Mouse (Mus musculus): Measurements from ENCODE around the gene Ptprt.
A peak's percentile ranks its signal among the peaks of the same experiment; 100 is the strongest.

The Ptprt gene

GRCm38 (mm10) chr2:162411014-162411413, 249.9 kb downstream of the Ptprt start:
- peak; percentile 28 for DNase-seq (ENCODE audit: low spot score)

DNA sequence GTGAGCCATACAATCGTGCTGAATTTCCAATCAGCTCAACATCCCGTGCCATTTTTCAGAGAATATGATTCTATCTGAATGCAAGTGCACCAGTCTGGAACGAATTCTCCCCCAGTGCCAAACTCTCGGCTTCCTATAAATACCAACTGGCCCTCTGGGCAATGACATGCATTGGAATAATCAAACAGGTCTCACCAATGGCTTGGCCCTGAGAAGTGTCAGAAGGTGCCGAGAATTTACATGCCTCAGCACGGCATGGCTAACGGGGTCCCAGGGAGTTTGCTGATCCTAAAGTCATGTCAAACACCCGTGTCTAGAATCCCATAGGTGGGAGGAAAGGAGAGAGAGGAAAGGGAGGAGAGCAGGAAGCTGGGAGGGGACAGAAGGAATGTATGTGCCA, 251.7 kb downstream of the Ptprt start:
- DNase-seq (ENCODE audit: low spot score): no peak

DNA sequence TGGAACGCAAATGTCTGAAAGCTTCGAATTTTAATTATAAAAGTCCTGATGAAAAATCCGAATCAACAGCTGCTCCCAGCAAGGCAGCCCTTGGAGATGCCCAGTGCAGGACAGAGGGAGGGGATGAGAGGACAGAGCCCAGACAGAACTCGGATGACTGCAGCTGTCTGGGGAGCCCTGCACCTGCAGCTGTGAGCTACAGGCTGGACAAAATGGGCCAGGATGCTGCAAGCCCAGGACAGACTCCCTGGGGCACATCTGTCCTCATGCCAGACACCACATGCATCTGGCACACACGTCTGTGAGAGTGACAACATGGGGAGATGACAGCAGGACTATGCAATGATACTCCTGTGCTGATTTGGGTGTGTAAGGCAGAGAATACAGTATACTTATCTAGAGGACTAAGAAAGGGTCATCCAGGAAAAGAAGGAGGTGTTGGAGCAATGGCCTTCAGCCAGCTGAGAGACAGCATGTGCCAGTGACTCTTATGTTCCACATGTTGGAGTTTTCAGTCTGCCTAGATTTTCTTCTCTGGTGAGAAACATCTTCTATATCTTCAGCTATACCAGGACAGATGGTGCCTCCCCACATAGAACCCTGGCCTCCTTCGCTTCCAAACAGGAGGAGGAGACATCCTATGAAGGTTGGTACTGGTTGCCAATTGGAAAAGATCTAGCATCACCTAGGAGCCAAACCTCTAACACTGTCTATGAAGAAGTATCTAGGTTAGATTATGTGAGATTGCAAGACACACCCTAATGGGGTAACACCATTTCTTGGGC, 259.4 kb downstream of the Ptprt start:
- DNase-seq (ENCODE audit: low spot score): no peak

- DNase-seq (ENCODE audit: low spot score): no peak
Measured at GRCm38 (mm10) chr2:162394601-162395000, 266.3 kb downstream of the Ptprt start.

DNA sequence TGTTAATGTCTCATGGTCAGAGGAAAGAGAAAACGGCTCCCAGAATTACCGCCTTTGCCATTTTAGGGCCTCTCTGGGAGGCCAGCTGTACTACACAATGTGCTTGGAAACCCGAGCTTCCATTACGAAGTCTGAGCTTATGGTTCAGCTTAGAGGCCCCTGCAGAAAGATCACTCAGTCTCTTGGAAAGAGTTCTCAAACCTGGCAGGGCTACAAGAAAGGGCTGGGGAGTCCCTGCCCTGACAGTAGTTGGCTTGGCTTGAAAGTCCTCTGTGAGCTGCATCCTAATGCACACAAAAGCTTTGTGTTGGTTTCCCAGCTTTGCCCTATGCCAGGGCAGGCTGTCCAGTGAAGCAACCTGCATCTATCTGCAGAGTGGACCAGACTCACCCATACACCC, 269.1 kb downstream of the Ptprt start:
- DNase-seq (ENCODE audit: low spot score): peak; percentile 40

- no peak for DNase-seq (ENCODE audit: low spot score)
Measured at GRCm38 (mm10) chr2:162377309-162377708, 283.6 kb downstream of the Ptprt start.

GRCm38 (mm10) chr2:162349047-162349446, 311.9 kb downstream of the Ptprt start:
- no peak for DNase-seq (ENCODE audit: low spot score)

GRCm38 (mm10) chr2:162341846-162342245, 319.1 kb downstream of the Ptprt start:
- DNase-seq (ENCODE audit: low spot score): no peak

DNA sequence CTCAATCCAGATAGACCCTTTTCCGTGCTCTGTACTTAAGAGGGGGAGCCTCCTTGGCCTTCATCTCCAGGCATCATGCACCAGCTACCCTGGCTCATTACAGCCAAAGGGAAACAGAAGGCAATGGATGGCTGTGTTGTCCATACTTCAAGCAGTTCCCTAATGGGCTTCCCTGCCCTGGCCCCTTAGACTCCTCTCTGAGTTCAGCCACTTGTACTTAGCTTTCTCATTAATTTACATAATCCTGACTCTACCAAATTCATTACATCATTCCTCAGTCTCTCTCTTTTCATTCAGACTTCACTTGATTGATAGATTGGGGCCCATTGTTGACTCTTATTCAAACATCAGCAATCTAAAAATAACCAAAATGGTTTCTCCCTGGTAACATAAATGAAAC, 320.7 kb downstream of the Ptprt start:
- no peak for DNase-seq (ENCODE audit: low spot score)

- no peak for DNase-seq (ENCODE audit: low spot score)
Measured at GRCm38 (mm10) chr2:162332066-162332683, 328.8 kb downstream of the Ptprt start.

DNA sequence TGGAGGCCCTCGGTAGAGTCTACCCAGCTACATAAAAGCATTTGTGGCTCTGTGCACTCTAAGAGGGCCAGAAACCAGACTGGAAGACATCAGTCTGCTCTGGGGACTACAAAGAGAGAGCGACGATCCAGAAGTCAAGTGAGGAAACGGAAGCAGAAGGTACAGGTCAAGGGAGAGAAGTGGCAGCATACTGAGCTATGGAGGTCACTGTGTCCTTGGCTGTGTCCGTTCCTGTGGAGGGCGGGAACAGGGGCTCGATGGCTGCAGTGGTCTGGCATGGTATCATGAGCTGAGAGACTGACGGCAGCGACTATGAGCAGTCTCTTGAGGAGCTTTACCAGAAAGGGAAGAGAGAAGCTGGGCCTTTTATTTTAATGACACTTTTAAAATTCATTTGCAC, 331.5 kb downstream of the Ptprt start:
- no peak for DNase-seq (ENCODE audit: low spot score)

DNA sequence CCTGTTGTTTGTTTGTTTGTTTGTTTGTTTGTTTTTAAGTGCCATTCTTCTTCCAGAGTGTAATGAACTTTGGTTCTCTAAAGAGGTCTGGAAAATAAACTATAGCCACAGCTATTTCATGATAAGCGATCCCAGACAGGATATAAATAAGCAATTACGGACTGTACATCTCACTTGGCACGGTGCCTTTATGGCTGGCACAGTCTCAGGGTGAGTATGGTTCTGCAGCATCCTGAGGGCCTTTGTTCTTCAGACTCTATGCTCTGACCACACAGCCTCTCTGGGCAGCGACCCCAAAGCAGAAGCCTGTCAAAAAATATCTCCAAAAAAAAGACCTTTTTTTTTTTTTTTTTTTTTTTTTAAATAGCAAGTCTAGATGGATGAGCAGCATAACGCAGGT, 338.5 kb downstream of the Ptprt start:
- DNase-seq (ENCODE audit: low spot score): no peak

DNA sequence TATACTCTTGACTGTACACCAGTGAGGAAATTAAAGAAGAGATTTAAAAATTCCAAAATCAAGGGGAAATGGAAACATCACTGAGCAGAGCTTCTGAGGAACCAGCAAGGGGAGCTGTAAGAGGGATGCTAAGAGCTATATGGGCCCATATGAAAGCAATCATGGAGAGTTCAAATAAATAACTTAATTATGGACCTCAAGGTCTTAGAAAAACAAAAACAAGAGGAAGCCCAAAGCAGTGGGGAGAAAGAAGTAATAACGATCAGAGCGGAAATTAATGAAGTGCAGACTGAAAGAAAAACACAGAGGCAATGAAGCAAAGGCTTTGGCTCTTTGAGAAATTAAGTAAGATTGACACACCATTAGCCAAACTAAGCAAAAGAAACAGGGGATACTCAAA, 353.0 kb downstream of the Ptprt start:
- DNase-seq (ENCODE audit: low spot score): no peak

- DNase-seq (ENCODE audit: low spot score): peak; percentile 18
Measured at GRCm38 (mm10) chr2:162294070-162294469, 366.9 kb downstream of the Ptprt start.

GRCm38 (mm10) chr2:162282606-162283005, 378.3 kb downstream of the Ptprt start:
- DNase-seq (ENCODE audit: low spot score): no peak

- no peak for DNase-seq (ENCODE audit: low spot score)
Measured at GRCm38 (mm10) chr2:162282121-162282520, 378.8 kb downstream of the Ptprt start.

- peak; percentile 29 for DNase-seq (ENCODE audit: low spot score)
Measured at GRCm38 (mm10) chr2:162273826-162274225, 387.1 kb downstream of the Ptprt start.

- no peak for DNase-seq (ENCODE audit: low spot score)
Measured at GRCm38 (mm10) chr2:162251272-162251671, 409.7 kb downstream of the Ptprt start.

GRCm38 (mm10) chr2:162248296-162248695, 412.7 kb downstream of the Ptprt start:
- peak; percentile 10 for DNase-seq (ENCODE audit: low spot score)

GRCm38 (mm10) chr2:162222476-162222875, 438.5 kb downstream of the Ptprt start:
- DNase-seq (ENCODE audit: low spot score): no peak

GRCm38 (mm10) chr2:162220586-162220985, 440.4 kb downstream of the Ptprt start:
- DNase-seq (ENCODE audit: low spot score): no peak

DNA sequence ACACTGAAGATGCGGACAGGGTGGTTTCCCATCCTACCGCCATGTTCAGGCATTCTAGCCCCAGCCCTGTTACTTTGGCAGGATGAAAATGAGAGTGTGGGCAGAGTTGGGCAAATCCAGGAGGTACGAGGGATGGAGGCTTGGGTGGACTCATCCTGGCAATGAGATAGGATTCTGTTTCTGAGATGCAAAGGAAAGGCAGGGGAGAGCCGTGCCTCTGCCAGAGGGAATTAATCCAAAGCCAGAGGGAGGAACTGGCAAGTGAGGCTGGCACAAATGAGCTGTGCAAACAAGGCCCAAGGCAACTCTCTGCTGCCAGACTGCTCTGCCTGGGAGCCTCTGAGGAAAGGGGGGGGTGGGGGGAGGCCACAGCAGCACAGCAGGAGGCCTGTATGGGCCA, 441.4 kb downstream of the Ptprt start:
- peak; percentile 64 for DNase-seq (ENCODE audit: low spot score)

DNA sequence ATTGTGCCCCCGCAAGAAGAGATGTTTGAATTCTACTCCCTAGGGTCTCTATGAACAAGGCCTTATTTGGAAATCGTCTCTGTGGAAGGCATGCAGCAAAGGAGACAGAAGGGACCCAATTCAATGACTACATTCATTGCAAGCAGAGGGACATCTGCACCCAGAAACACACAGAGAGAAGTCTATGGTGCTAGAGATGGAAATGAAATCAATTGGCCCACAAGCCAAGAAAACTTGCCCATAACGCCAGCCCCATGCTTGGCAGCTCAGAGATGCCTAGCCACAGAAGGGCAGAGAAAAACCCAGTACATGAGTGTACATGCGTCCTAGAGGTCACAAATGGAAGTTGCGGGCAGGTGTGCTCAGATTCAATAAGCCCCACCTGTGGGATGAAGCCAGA, 443.1 kb downstream of the Ptprt start:
- DNase-seq (ENCODE audit: low spot score): no peak

- DNase-seq (ENCODE audit: low spot score): no peak
Measured at GRCm38 (mm10) chr2:162212397-162212796, 448.6 kb downstream of the Ptprt start.

All from layer of hippocampus, adult 11-12 months (tissue).